Mouse (Mus musculus) megakaryocyte, adult 5-6 weeks (primary cell): ENCODE measurements around the gene Mas1. TPM values are rescaled to one million over a fixed set of nuclear protein-coding genes. Genes with fewer than 3 reads are reported as not detected.
"Not testable (repeated sequence)": the region's sequence is repeated elsewhere in the genome, so short reads cannot be mapped to it uniquely, and the experiment has no call there.

Experiments
- ATAC-seq: 2 replicates; pipeline ENCODE4 v1.8.0; 2016; ENCODE audit warnings: mild to moderate bottlenecking, inconsistent platforms; ENCODE audit not compliant: poor library complexity, severe bottlenecking
- total RNA-seq, 2 experiments: library from RNA; stranded (forward) in 1 of 2; stranded (reverse) in 1 of 2; fragments of 153-499, 151-499 nt in 1 of 2; fragments of 221-1000, 200-1000 nt in 1 of 2; gene quantifications; 2 replicates each; pipeline versions ENCODE4 v1.2.3 to v1.2.4; 2015 to 2017

The Mas1 gene
- total RNA-seq (2015) (not detected in 2 replicates), total RNA-seq (2017) (not detected in 2 replicates)

DNA sequence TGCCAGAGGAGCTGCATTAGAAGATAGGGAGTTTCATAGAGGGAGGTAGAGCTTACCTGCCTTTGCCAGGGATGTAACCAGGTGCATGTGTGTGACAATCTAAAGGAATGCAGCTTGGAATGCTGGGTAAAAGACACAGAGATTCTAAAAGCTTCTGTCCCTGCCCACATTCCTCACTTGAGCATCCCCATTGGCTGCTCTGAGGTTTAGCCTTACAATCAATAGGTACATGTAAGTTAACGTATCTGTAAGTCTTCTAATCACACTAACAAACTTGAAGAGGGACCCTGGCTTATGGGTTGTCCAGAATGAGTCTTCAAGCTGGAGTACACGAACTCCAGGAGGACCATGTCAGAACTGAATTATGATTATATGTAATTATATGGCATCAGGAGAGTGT, at the start of gene Mas1:
Mas1 (minus strand) TSS at position 101 of the 400 bp plus-strand sequence.
- no peak for ATAC-seq

DNA sequence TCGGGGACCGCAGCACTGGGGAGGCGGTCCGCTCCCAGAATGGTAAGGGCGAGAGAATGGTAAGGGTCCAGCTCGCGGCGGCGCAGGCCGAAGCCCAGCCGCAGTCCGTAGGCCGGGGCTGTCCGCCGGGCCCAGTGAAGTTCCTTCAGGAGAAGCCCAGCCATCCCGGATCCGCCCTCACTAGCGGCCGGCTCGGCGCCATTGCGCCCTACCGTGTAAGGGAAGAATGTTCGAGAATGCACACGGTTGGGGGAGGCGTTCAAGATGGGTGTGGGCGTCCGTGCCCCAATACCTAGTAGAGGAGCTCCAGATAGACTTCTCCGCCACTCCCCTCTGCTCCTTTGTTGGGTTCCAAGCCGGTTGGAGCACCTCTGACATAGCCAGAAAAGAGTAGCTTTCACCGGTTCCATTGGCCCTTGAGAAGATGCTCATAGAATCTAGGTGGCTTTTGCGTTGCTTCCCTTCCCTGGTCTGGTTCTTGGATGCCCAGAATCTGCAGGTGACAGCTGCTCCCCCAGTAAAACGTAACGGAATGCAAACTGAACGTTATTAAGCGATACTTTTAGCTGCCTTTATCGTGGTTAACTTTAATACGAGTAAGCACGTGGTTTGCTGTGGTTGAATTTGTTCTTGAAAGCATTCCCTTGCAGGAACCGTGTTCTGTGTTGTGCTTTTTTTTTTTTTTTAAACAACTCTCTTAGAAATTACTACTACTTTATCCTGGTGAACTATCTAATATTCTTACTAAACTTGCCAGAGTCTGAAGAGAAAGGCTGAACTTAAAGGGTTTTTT, 48.8 kb upstream of the Mas1 start:
- ATAC-seq, result peak; percentile 25

GRCm38 (mm10) chr17:12915881-12916583, 48.1 kb upstream of the Mas1 start, which contains the start of gene Mrpl18:
TSS of gene Mrpl18 (minus strand) at chr17:12916345.
- peak; percentile 96 for ATAC-seq

DNA sequence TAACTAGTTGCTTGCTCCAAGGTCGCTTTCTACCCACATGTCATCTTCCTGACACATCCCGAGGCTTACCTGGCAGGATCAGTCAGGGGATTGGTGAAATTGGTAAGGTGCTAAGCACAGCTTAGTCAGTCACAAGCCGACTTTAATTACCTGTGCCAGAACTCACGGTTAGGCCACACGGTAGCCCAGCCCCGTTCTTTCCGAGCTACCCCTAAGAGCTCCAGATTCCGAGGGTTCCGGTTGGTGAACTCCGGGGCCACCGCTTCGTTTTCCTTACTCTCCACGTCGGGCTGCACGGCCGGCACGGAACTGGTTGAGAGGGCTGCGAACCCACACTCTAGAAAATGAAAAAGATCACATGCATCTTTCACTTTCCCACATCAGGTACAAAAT, 47.5 kb upstream of the Mas1 start, which contains the start of gene Tcp1:
Tcp1 (plus strand) TSS at position 214 of the 393 bp plus-strand sequence.
- ATAC-seq, result peak; percentile 9; the same call in 1 of the 2 replicates

DNA sequence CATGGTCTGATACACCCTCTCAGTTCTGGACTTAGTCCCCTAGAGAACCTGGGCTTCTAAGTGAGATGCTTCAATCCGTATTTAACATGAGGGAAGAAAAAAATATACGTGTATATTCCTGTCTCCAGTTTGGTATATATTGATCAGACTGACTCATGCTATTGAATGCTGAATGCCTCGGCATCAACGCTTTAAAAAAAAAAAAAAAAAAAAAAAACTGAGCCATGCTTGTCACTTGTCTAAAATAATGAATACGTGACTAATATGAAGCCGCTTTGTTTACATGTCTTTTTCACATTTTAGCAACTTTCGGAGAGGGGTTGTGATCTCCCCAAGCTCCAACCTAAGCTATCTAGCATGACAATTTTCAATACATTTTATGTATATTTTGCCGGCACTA, 42.4 kb upstream of the Mas1 start:
- no peak for ATAC-seq

DNA sequence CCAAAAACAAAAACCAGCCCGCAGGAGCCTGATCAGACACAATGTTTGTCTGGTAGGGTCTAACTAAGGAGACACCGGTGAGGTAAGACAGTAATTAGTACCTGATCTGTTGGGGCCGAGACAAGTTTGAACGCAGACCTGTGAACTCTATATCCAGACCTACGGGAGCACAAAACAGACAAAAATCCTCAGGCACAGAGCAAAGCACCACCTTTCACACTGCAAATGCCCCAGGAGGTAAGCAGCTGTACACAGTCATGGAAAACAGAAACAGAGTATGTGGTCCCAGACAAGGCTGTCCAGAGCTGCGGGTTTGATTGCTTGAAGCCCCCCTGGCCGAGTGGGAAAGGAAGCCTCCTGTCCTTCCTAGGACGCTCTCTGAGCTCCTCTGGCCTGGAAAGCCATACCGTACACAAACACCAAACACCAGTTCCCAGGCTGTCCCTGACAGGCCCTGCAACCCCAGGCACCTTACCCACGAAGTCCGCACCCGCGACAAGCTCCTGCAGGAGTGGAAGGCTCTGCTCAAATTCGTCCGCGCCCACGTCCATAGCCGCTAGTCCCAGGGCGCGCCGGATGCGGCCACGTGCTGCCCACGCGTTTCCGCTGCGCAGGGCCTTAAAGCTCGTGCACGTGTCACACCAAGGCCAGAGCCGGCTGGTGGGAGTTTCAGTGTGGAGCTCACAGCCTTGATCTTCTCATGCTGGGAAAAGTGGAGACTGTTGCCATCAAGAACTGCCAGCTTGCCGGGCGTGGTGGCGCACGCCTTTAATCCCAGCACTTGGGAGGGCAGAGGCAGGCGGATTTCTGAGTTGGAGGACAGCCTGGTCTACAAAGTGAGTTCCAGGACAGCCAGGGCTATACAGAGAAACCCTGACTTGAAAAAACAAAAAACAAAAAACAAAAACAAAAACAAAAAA, 41.7 kb upstream of the Mas1 start, which contains the start of gene Pnldc1:
Pnldc1 (minus strand) TSS at position 870 of the 920 bp plus-strand sequence.
- no peak for ATAC-seq

DNA sequence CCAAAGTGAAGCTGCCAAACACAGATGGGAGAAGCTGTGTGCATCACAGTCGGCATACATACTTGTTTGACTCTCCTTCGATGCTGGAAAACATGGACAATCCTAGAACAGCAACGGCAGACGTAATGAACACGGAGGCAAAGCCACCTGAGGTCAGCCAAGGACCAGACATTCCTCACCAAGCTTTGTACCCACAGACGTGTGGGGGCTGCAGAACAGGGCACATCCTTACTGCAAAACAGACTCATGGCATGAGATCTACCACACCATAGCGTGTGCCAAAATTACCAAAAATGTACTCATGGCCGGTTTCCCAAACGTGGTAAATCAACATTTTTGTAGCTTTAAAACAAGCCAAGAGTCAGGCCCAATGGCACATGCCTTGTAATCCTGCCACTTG, 38.5 kb upstream of the Mas1 start:
- ATAC-seq, result no peak

- ATAC-seq, result no peak
These were observed 37.9 kb upstream of the Mas1 start for GRCm38 (mm10) chr17:12905810-12906209.

DNA sequence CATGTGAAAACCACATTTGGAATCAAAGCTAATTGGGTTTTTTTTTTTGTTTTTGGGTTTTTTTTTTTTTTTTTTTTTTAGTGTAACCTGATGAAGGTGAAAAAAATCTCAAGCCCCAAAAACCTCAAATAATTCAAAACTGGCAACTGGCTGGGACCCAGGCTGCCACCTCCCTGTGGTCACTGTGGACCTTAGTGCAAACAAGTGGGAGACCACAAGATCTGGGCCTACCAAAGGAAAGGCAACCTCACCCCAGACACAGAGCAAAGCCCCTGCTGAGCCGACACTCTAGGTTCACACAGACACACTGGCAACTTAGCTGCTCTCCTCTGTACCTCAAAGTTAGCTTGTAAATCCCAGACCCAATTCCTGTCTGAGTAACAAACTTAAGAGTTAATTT, 36.4 kb upstream of the Mas1 start:
- no peak for ATAC-seq

GRCm38 (mm10) chr17:12903372-12904333, 35.7 kb upstream of the Mas1 start:
- no peak for ATAC-seq

- ATAC-seq, result no peak
These were observed 34.3 kb upstream of the Mas1 start for GRCm38 (mm10) chr17:12902291-12902690.

GRCm38 (mm10) chr17:12898607-12899006, 30.7 kb upstream of the Mas1 start:
- not testable (repeated sequence) for ATAC-seq

- ATAC-seq, result no peak
These were observed 29.7 kb upstream of the Mas1 start for GRCm38 (mm10) chr17:12897674-12898073.

- ATAC-seq, result no peak
These were observed 24.1 kb upstream of the Mas1 start for GRCm38 (mm10) chr17:12892033-12892432.

DNA sequence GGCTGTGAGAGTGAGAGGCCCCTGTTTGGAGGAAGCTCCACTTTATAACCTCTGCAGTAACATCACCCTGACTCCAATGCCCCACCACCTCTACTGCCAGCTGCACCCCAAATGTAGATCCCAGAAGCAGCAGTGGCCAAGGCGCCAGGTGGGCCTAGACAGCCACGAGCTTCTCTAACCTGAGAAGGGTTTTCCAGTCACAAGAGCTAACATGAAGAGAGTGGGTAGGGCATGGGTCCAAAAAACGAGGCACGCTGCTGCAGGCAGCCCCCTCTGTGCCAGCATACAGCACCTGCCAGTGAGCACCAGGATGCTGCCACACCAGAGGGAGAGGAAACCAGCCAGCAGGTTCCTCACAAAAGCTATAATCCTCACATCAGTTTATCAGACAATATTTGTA, 23.1 kb upstream of the Mas1 start:
- no peak for ATAC-seq

DNA sequence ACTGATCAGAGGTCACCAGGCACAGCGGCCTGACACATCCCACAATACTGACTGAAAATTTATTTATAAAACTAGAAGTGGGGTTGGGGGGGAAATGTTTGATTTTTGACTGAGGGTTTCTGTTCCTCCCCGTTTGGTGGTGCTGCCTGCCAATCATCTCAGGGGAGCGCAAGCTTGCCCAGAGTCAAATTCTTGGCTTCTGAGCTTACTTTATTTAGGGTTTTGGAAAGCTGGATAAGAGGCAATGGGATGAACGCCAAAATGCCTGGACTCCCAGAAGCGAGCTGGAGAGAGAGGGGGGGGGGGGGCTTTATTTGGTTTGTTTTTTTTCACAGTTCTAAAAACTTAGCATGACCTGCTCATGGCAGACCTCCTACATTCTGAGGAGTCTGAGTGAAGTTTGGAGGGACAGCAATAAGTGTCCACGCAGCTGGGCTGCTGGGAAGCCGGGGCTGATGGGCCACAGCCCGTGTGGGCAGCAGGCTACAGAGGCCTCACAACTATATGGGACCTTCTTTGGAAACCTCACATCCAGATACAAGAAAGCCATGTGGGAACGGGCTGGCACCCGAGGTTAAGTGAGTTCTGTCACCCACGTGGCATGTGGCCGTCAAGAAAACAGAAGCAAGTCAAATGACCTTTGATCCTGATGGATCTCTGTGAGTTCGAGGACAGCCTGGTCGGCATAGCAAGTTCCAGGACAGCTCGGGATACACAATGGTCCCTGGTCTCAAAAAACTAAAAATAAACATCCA, 19.3 kb upstream of the Mas1 start:
- no peak for ATAC-seq

GRCm38 (mm10) chr17:12886620-12887019, 18.7 kb upstream of the Mas1 start:
- no peak for ATAC-seq

- no peak for ATAC-seq
These were observed 13.3 kb upstream of the Mas1 start for GRCm38 (mm10) chr17:12881216-12881615.

GRCm38 (mm10) chr17:12880178-12880577, 12.2 kb upstream of the Mas1 start:
- ATAC-seq, result peak; percentile 90
